Mouse (Mus musculus) R1 (cell line): Measurements from ENCODE around the gene Tmem100.

Source experiments
- DNase-seq: peaks from one replicate; pipeline ENCODE4 v3.0.0-alpha.2; 2018; ENCODE audit warnings: low read depth, low spot score

Gene Tmem100

DNA sequence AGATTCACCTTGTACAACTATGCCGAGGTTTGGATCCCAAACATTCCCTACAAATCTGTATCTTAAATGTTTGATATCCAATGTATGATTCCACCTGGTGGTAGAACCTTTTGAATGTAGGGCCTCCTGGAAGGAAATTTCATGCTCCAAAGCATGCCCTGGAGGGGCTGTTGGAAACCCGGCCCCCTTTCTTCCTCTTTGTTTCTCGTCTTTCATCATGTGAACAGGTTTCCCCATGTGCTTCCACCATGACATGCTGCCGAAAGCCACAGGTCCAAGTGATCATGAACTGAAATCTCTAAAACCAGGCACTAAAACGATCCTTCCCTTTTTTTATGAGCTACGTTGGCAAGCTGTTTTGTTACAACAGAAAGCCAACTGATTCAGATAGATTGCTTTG, 16.5 kb upstream of the Tmem100 start:
- no peak for DNase-seq

DNA sequence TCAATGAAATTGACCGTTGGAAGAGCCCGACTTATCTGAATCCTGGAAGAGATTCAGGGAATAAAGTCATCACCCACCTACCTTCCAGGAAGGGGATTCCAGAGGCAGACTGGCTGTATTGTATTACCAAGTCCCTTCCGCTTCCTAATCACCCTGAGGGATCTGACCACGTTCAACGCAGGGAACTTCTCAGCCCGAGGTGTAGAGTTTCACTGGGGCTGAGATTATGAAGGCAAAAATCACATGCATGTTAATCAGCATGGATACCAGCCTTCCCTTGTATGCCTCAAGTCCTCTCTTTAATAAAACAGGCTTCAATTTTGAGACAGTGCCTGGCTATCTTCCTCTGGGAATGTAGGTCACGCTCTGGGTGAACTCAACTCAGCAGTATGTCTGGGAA, 14.9 kb upstream of the Tmem100 start:
- no peak for DNase-seq

DNA sequence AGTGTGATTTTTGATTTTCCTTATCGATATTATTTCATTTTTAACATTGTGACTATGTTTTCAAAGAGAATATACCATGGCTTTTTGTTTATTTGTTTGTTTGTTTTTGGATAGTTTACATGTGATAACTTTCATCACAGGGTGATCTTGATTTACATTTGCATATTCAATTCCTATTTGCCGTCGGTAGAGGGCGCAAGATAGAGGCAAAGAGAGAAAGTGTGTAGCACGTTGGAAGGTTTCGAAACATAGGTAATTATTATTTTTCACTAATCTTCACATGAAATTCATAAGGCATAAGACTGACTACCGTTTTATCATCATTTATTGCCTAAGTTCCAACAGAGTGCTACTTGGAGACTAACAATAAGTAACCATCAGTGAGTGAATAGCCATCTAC, 11.0 kb upstream of the Tmem100 start:
- peak; percentile 48 for DNase-seq

DNA sequence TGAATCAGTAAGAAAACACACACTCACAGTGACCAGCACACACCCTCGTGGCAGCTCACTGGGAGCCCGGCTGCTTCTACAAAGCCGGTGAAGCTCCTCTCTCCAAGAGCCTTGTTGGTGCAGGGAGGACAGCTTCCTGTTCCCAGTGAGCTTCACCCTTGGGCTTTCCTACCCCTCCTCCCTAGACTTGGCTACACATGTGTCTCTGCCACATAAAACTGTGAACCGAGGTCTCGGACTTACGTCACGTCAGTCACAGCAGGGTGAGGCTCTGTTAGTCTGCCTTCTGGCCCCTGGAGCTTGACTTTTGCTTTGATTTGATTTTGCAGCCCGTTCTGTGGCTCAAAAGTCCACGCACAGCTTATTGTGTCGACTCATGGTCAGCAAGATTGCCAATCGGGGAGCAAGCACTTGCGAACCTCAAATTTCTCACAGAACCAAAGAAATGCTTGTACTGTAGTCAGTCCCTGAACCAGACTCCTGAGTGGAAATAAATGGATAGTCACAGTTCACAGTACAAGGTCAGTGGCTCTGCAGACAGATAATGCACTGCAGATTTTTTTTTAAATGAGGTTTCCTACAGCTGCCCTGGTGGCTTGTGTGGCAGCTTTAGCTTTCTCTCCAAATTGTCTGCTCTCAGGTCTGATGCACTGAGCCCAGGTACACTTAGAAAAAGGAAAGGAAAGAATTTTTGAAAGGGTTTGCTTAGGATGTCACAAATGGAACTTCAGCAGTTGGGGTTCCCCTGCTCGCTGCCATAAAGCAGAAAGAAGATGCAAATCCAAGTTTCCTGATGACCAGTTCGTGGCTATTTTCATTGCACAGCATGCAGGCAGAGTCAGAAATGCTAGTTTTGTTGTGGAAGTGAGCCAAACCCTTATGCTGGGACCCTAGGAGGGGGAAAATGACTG, 4.0 kb upstream of the Tmem100 start:
- DNase-seq, result no peak

DNA sequence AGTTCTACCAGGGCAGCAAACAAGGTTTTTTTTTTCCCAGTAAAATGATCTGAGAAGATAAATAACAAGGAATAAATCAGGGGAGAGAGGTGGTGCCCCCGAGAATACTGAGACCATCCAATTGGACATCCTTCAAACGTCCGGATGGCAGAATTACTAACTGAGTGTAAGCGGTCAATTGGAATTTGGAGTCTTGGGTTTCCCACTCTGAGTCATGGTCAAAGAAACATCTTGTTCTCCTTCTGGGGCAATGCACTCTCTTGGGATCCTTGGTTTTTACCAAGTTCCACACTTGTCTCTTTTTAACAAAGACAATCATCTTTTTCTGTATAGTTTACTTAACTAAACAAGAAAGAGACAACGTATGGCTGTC, 3.4 kb upstream of the Tmem100 start:
- DNase-seq, result no peak

DNA sequence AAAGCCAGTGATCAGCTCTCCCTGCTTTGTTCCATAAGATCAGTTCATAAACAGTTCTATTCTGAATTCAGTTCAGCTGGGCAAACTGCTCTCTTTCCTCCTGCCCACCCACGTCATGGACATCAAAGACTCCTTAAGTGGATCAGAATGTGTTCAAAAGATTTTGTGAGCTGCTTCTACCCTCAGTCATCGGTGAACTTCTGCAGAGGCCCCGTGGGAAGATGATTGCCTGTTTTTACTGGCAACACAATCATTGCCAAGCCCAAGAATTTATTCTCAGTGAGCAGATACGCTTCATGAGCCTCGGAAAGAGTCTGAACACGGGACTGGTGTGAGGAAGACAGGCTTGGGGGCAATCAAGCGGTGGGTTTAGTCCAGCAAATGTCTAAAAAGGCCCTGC, 2.9 kb upstream of the Tmem100 start:
- no peak for DNase-seq

DNA sequence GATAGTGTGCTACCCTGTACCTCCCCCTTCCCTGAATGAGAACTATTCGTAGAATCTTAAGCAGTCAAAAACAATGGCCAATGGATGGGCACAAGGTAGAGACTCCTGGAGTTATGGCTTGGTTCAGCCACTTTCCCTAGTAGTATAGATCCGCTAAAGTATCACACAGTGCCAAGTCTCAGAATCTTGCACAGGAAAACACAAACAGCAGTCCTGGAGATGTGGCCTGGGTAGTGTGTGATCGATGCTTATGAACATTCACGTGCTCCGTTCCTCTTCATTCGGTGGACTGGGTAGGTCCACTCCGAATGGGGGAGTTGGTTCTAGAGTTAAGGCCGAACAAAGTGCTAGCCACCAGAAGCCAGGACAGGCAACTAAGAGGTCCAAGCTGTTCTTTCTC, 1.4 kb upstream of the Tmem100 start:
- DNase-seq, result no peak

DNA sequence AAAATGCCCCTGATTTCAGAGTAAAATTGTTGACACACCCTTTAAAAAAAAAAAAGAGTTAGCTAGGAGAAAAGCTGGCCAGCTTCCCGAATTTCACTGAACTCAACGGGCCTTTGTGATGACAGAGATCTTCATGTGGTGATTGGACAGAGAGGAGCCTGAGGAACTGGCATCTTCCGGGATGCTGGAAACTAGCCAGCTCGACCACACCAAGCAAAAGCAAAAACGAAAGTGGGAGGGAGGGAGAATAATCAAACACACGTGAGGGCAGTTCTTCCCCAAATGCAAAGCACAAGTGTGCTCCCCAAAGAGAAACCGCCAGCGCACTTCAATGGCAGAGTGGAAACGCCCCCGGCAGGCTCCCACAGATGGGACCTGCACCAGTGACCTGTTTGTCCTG, 794 bp upstream of the Tmem100 start:
- no peak for DNase-seq

DNA sequence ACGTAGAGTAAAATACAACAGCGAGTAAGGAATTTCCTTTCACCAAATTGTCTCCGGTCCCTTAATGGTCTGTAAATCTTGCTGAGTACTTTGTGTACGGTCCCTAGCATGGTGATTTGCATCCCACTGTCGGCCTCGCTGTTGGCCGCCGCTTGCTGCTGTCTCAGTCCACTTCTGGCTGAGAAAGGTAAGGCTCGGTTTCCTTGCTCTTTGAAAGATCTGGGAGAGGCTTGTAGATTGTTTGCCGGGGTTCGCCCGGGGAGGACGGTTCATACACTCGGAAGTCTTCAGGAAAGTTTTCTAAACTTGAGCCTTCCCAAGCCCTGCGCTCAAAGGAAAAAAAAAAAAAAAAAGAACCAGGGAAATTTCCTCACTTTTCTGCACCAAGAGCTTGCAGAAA, 409 bp downstream of the Tmem100 start:
- peak; percentile 73 for DNase-seq

DNA sequence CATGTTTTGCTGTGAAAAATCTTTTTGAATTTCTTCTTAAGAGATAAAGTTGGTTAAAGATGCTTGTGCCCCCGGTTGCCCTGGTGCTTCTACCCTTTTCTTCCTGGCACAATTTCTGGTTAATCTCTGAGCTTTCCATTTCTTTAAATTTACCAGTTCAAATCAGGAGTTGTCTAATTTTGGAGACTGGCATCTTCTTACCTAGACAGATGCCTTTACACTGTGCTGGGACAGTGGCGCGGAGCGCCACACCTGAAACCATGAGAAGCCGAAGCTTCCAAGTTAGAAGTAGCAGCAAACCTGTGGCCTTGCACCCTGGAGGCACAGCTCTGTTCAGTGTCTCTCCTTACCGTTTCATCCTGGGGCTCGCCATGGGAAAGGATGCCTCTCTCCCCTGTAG, 928 bp downstream of the Tmem100 start:
- DNase-seq, result no peak

DNA sequence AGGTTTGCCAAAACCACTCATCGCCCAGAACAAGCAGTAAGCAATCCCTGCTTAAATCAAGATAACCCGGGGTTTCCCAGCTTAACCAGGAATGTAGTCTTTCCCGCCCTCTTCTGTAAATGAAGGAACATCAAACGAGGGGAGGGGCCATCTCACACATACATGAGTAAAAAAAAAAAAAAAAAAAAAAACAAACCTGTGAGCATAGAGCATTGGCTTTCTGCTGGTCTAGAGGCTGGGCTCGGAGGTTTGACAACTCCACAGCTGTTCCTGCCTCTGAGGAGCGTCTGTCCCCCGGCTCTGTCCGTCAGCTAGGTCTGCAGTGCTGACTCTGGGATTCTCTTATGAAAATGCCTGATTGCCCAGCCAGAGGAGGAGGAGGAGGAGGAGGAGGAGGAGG, 2.7 kb downstream of the Tmem100 start:
- no peak for DNase-seq

DNA sequence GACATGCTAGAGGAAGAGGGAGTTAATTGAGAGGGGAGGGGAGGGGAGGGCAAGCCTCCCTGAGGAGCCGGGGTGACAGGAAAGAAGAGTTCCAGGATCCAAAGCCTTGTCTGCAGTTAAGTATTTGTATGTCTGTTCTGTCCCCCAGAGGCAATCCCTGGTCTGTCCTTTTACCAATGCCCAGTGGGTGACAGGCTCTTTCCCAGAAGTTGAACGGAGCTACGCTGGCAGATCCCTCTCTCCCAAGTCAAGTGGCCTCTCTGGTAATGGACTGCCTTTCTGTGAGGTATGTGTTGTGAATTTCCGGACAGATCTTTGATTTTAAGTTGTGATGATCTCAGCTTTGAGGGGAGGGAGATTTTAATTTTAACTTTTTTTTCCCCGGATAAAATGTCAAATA, 3.3 kb downstream of the Tmem100 start:
- DNase-seq, result no peak

DNA sequence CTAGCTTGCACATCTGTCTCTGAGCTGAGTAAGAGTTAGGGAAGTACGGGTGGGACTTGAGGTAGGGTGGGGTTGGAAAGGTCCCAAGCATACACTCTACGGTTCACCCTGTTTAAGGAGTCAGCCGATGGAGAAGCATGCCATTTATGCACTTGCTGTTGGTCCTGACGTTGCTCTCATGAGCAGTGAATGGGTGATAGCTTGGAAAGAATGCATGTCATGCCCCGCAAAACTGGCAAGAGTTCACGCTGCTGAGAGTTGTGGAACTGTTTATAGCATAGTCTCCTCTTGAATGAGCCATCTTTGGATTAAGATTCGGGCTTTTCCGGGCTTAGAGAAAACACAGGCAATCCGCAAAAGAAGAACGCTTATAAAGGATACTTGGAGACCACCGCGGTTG, 4.5 kb downstream of the Tmem100 start:
- no peak for DNase-seq

DNA sequence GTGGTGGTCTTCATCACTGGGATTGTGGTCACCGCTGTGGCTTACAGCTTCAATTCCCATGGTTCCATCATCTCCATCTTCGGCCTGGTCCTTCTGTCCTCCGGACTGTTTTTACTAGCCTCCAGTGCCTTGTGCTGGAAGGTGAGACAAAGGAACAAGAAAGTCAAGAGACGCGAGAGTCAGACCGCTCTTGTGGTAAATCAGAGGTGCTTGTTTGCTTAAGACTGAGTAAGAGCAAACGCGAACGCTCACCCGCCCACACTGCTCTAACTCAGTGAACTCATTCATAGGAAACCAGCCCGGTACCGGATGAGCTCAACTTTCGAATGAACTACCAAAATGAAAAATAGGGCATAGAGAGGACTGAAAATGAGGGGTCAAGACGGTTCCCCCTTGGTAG, 5.4 kb downstream of the Tmem100 start:
- DNase-seq, result no peak

DNA sequence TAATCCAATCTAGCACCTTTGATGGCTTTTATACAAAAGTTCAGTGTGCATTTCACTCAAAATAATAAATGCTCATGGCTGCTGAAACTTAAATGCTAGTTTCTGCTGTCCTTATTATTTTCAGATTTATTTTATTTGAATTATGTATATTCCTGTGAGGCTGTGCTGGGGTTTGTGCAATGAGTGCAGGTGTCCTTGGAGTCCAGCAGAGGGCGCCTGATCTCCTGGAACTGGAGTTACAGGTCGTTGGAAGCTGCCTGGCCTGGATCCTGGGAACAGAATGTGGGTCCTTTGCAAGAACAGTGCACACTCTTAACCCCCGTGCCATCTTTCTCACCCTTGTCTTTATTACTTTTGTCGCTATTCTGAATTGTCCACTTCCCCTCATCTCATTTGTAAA, 6.3 kb downstream of the Tmem100 start:
- DNase-seq, result peak; percentile 79

DNA sequence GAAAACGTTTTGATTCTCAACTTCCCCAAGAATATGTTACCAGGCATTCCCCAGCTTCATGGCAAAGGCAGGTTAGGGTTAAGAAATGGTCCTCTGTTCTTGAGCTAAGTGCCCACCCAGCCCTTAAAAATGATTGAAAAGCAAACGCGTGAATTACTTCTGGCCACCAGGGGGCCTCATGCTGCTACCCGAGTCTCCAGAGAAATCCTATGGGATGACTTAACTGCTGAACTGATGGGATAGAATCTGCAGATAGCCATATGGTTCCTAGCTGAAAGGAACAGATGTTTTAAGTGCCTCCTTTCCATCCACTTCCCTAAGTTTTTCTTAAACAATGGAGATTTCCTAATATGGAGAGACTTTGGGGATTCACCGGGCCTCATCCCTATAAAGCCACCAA, 7.9 kb downstream of the Tmem100 start:
- DNase-seq, result peak; percentile 59

DNA sequence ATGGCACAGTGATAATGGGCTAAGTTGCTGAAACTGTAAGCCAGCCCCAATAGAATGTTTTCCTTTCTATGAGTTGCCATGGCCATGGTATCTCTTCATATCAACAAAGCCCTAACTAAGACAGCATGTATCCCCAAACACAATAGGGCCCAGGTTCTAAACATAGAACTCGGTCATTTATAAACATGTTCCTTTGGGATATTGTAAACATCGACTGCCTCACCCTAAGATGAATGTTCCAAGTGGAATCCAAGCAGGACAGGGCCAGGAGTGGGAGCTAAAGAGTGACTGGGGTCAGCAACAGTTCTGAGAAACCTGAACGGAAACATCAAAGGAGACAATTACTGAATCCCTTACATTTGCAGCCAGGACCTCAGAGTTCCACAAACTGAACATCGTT, 14.3 kb downstream of the Tmem100 start:
- DNase-seq, result no peak

DNA sequence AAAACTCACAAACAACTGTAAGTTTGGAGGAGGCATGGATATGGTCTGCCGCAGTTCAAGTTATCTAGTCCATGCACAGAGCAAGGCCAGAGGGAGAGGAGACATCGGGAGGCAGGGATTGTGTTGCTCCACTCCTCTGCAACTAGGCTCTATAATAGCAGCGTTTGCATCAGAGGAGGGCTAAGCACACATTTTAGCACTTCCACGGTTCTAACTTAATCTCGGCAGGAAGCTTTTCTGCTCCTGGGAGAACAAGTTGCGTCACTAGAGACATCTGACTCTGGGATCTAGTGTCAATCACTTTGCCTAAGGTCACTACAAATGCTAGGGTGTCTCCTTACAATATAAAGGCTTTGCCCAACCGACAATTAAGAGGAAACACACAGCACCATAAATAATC, 16.1 kb downstream of the Tmem100 start:
- no peak for DNase-seq

DNA sequence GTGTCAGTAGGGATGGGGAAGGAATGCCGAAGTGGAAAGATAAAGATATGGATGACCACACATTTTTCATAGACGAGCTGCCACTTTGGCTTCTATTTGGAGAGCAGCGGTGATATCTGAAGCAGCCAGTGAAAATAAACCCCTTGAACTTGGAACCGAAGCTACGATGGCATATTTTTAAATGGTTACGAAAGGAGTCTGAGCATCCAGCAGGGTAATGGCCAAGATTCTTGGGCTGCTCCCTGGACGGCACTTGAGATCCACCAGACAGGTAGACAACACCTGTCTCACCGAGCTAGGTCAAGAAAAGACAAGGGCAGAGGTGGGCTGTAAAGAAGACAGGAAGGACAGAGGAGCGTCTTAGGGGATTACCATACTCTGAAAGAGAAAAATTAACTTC, 17.1 kb downstream of the Tmem100 start:
- DNase-seq, result no peak

DNA sequence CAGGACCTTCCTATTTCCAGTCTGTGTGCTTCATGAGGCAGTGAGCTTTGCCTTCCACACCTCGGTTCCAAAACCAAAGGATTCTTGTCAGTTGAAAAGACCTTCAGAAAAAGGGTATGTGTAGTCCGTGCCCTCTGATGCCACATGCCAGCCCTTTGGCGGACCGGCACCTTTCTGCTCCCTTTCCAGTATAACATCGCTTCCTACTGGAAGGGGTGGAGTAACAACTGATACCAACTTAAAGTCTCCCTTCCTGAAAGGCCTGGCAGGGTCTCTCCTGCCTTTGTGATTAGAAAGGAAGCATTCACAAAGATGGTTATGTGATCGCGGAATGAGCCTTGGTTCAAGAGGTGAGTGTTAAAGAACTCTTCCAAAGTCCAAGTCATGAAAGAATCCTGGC, 19.9 kb downstream of the Tmem100 start:
- no peak for DNase-seq

DNA sequence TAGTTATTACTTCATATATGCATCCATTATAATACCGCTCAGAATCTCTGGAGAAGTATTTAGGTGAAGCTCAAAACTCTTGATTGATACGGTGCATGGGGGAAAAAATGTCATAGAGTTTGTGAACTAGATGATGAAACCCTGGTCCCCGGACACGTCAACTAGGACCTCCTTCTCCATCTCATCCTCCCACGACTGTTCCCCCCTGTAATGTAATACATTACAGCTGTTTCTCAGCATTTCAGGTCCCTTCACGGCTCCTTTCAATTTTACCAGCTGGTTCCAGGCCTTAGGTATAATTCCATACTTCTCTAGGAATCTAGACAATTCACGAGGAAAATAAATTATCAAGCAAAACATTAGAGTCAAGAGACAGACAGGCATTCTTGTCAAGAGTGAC, 22.6 kb downstream of the Tmem100 start:
- no peak for DNase-seq

DNA sequence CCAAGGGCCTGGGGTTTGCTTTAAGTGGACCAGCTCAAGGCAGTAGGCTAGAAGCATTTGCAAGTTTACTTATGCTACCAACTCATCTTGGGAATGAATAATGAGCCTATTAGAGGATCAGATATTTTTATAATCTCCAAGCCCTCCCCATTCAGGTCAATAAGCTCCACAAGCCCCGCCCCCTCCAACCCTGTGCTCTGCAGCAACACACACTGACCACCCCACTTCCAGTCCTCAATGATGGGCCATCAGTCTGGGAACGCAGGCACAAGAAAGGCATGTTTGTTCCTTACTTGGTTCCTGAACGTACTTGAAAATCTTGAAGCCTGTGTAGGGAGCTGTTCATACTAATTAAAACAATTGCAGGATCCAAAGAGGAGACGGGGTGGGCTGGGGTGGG, 23.7 kb downstream of the Tmem100 start:
- DNase-seq, result no peak

DNA sequence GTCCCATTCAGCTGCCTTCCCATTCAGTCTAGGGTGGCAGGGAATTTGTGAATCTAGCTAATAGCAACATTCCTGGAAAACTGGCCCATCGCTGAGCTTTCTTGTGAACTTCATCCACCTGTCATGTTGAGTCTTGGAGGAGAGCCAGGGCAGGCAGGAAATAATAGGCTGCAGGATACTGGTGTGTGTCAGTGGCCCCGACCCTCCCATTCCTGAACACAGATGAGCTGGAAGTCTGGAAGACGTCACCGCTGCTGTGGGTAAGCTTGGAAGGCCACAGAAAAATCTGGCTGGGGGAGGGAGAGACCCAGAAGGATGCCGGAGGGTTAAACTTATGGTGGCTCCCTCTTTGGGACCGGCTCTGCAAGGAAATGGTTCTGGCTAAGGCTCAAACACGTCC, 24.3 kb downstream of the Tmem100 start:
- DNase-seq, result no peak

DNA sequence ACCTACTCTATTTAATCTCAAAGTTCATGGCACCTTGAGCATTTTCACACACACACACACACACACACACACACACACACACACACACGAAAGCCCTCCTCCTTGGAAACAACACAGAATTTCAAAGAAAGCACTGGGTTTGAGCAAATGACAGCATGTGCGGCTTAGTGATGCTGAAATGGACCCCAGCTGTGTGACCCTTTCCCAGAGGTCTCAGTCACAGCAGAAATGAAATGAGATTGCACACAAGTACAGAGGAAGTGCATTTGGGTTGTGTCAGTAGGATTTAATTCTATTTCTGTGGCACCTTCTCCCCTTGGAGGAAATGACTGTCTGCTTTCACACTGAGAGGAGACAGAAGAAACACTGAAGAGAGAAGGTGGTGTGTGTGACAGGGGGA, 26.9 kb downstream of the Tmem100 start:
- no peak for DNase-seq
